Mouse (Mus musculus) forebrain, embryonic 15.5 days (tissue): Measurements from ENCODE around the gene Fam170b. TPM values are rescaled to one million over a fixed set of nuclear protein-coding genes. Genes with fewer than 3 reads are reported as not detected.

Source experiments
- ATAC-seq: fragments of 200-750 bp; cut with Nextera tagmentation; replicated peaks from 2 replicates; pipeline ENCODE4 v1.8.0; 2017; ENCODE audit warnings: mild to moderate bottlenecking, moderate TSS enrichment, moderate library complexity
- H3K27ac ChIP-seq: fragments of 300-500 bp; sonication (generic); replicated peaks from 2 replicates; pipeline ENCODE4 v1.5.1; 2015; ENCODE audit warnings: mild to moderate bottlenecking, inconsistent platforms
- H3K27me3 ChIP-seq: fragments of 300-500 bp; sonication (generic); 2 replicates; pipeline ENCODE4 v1.6.1; 2015; ENCODE audit warnings: inconsistent platforms
- H3K36me3 ChIP-seq: fragments of 300-500 bp; sonication (generic); 2 replicates; pipeline ENCODE4 v1.6.1; 2015; ENCODE audit warnings: mild to moderate bottlenecking, inconsistent platforms
- H3K4me1 ChIP-seq: fragments of 300-500 bp; sonication (generic); 2 replicates; pipeline ENCODE4 v1.6.1; 2015; ENCODE audit warnings: inconsistent platforms
- H3K4me2 ChIP-seq: fragments of 300-500 bp; sonication (generic); replicated peaks from 2 replicates; pipeline ENCODE4 v1.6.1; 2015; ENCODE audit warnings: mild to moderate bottlenecking, inconsistent platforms
- H3K4me3 ChIP-seq: fragments of 300-500 bp; sonication (generic); 2 replicates; pipeline ENCODE4 v1.5.1; 2015; ENCODE audit warnings: mild to moderate bottlenecking, inconsistent platforms
- H3K9ac ChIP-seq: fragments of 300-500 bp; sonication (generic); replicated peaks from 2 replicates; pipeline ENCODE4 v1.6.1; 2015; ENCODE audit warnings: mild to moderate bottlenecking, inconsistent platforms
- H3K9me3 ChIP-seq: fragments of 300-500 bp; sonication (generic); 2 replicates; pipeline ENCODE4 v1.6.1; 2016; ENCODE audit warnings: inconsistent platforms
- WGBS: fragments of 180-500 bp; shearing (Covaris S2); methylation state at CpG from one replicate; pipeline ENCODE4 v1.1.7; 2015; ENCODE audit warnings: mixed read lengths; 5-methylcytosine and 5-hydroxymethylcytosine counted together
- polyA plus RNA-seq: library from polyadenylated mRNA; unstranded; fragments of >200 nt; fragmentation: Nextera tagmentation; extraction: Ambion mirVana; gene quantifications from 2 replicates; pipeline ENCODE4 v1.2.1, GENCODE M21; 2015

The Fam170b gene
- polyA plus RNA-seq, 1 experiment from 2014 or later, result not detected

DNA sequence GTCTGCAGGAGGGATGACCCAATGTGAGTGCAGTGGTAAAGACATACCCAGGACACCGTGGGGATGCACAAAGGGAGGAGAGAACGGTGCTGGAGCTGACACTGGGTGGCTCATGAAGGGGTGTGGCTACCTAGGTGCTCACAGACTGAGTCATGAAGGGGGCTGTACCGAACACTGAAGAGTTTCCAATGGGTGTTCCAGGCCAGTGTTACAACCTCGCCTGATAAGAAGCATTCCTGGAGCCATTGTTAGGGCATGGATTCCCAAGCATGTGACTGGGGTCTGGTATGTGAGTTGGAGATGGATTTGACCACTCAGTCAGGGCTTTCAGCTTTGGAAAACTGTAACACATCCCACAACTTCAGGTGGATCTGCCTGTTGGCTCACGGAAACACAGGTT is 38.2 kb downstream of the Fam170b start:
- ATAC-seq, result no peak
- Histone ChIP-seq H3K9me3 (no peaks in the 10 kb centered on the region), H3K27ac (no peak overlapping the region), H3K4me2 (no peak overlapping the region), H3K27me3 (no peaks in the 10 kb centered on the region), H3K4me1 (no peaks in the 10 kb centered on the region), H3K36me3 (no peaks in the 10 kb centered on the region), H3K9ac (no peak overlapping the region), H3K4me3 (no peak overlapping the region)
- WGBS, result 87% methylated on average over 5 of the region's 5 CpGs

DNA sequence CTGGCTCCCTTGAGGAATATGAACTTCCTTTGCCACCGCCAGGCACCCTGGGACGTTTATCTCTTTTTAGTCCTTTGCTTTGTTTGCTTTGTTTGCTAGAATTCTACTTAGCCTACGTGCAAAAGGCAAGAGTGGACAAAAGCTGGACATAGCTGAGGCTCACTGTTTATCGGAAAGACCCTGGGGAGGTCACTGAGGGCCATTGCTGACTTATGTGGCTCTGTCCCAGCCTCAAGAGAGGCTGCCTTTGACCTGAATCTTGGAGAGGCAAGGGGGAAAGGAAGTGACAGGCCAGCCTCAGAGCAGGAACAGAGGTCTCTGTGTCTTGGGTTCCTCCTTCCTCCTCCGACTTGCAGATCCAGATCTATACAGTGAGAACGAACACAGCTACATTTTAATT is 43.8 kb downstream of the Fam170b start:
- no peaks in the 10 kb centered on the region for H3K36me3 ChIP-seq
- no peak overlapping the region for H3K9ac ChIP-seq
- no peak overlapping the region for H3K27ac ChIP-seq
- H3K4me1 ChIP-seq, result no peaks in the 10 kb centered on the region
- H3K27me3 ChIP-seq, result no peaks in the 10 kb centered on the region
- no peak for ATAC-seq
- H3K4me2 ChIP-seq, result no peak overlapping the region
- H3K9me3 ChIP-seq, result no peaks in the 10 kb centered on the region
- H3K4me3 ChIP-seq, result no peak overlapping the region
- WGBS, result 75% methylated on average over 6 of the region's 6 CpGs

DNA sequence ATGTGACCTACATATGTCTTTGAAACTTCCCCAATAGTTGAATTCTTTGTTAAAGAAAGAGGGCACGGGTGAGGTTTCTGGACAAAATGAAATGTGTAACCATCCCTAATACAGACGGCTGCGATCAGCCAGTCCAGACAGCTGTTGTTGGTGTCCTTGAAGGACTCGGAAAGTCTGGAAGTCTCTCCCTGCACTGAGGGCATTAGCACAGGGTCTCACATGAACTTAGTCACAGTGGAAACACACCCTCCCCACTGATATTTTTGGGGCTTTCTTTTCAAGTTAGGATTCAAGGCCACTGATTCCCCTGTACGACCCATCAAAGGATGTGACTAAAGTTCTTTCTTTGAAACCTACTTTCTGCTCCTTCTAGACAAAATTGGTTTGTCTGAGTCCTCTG is 46.6 kb downstream of the Fam170b start:
- Histone ChIP-seq H3K36me3 (no peaks in the 10 kb centered on the region), H3K4me3 (no peak overlapping the region), H3K27ac (no peak overlapping the region), H3K4me1 (no peaks in the 10 kb centered on the region), H3K9me3 (no peaks in the 10 kb centered on the region), H3K4me2 (no peak overlapping the region), H3K27me3 (no peaks in the 10 kb centered on the region), H3K9ac (no peak overlapping the region)
- WGBS, result 90% methylated on average over 5 of the region's 5 CpGs
- no peak for ATAC-seq

DNA sequence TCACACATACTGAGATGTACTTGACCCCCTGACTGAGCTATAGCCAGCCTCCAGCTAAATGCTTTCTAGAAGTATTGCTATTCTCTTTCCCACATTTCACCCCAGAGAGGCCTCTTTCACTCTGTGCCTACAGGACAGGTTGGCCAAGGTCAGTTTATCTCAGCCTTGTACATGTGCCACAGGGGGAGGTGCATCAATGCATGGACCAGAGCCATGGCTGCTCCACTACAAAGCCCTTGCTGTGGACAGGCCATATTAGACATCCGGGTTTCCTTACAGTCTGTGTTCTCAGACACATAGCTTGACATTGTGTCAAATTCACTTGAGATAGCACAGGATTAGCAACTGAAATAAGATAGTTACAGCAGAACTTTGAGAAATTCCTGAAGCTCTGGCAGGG is 47.9 kb downstream of the Fam170b start:
- Histone ChIP-seq H3K36me3 (no peaks in the 10 kb centered on the region), H3K4me3 (no peak overlapping the region), H3K9ac (no peak overlapping the region), H3K9me3 (no peaks in the 10 kb centered on the region), H3K4me2 (no peak overlapping the region), H3K27me3 (no peaks in the 10 kb centered on the region), H3K27ac (no peak overlapping the region), H3K4me1 (no peaks in the 10 kb centered on the region)
- 89% methylated on average over 1 of the region's 1 CpGs for WGBS
- ATAC-seq, result no peak

Other genes with a start within 250 kb of the Fam170b start
- 0.08 and 0.18 TPM in 2 replicates for gene Prrxl1, start 234.6 kb upstream of the Fam170b start, polyA plus RNA-seq
- gene 3425401B19Rik, start 148.7 kb upstream of the Fam170b start, polyA plus RNA-seq, result not detected in 2 replicates
- gene Tmem273, start 48.0 kb upstream of the Fam170b start, polyA plus RNA-seq, result 0.56 and 0.64 TPM in 2 replicates
- gene Vstm4, start 22.8 kb downstream of the Fam170b start, polyA plus RNA-seq, result 6.5 and 7.1 TPM in 2 replicates
- 0.17 TPM in 1 of 2 replicates, not detected in the other for gene Lrrc18, start 157.4 kb downstream of the Fam170b start, polyA plus RNA-seq